Mouse (Mus musculus) spleen, adult 2 months (tissue): Measurements from ENCODE around the gene Kif3c.

Source experiments
- CTCF ChIP-seq: fragments of 200-500 bp; IDR thresholded peaks from 2 replicates; pipeline ENCODE4 v1.5.1; 2011; ENCODE audit warnings: mild to moderate bottlenecking, inconsistent platforms; ENCODE audit not compliant: insufficient read depth, insufficient read length, insufficient replicate concordance; ENCODE audit errors: extremely low read depth
- POLR2A ChIP-seq: fragments of 200-500 bp; IDR thresholded peaks from 2 replicates; pipeline ENCODE4 v1.6.1; 2011; ENCODE audit warnings: low read depth, low read length, inconsistent platforms

DNA sequence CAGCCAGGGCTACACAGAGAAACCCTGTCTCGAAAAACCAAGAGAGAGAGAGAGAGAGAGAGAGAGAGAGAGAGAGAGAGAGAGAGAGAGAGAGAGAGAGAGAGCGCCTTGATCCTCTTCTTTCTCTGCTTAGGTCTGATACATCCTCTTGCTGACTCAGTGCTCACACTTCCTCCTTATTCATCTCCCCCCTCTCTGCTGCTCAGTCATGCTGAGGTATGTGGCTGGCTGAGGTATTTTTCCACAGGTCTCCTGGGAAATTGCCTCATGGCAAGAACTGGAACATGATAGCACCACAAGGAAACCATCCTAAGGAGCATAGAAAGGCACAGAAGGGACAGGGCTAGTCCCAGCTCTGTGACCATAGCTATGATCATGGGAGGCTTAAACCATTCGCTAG lies 15.5 kb upstream of the Kif3c start:
- TF ChIP-seq CTCF (no peak), POLR2A (no peak)
